Mouse (Mus musculus) spleen, adult 2 months (tissue): ENCODE data around the gene Lman2. TPM values are rescaled to one million over a fixed set of nuclear protein-coding genes. Genes with fewer than 3 reads are reported as not detected.

Experiments used
- DNase-seq, 2 experiments: peaks; one replicate each; pipeline versions ENCODE4 v3.0.0 to v3.0.0-alpha.2; 2012 to 2021; ENCODE audit warnings: low spot score in 2 of 2, low read depth in 1 of 2
- H3K27ac ChIP-seq: fragments of 200-500 bp; 2 replicates; pipeline ENCODE4 v1.5.1; 2012; ENCODE audit warnings: low read length, inconsistent platforms; ENCODE audit not compliant: insufficient read depth
- H3K27me3 ChIP-seq: fragments of 200-500 bp; 2 replicates; pipeline ENCODE4 v1.6.1; 2012; ENCODE audit warnings: mild to moderate bottlenecking, moderate library complexity, low read length, inconsistent platforms; ENCODE audit not compliant: control insufficient read depth, insufficient read depth
- H3K36me3 ChIP-seq: fragments of 200-500 bp; 2 replicates; pipeline ENCODE4 v1.6.1; 2012; ENCODE audit warnings: mild to moderate bottlenecking, low read length, inconsistent platforms; ENCODE audit not compliant: control insufficient read depth, insufficient read depth
- H3K4me1 ChIP-seq: fragments of 200-500 bp; 2 replicates; pipeline ENCODE4 v1.6.1; 2011; ENCODE audit warnings: inconsistent platforms; ENCODE audit not compliant: control insufficient read depth, insufficient read depth, insufficient read length
- H3K4me3 ChIP-seq: fragments of 200-500 bp; 2 replicates; pipeline ENCODE4 v1.5.1; 2011; ENCODE audit warnings: mild to moderate bottlenecking, inconsistent platforms; ENCODE audit not compliant: insufficient read depth, insufficient read length; ENCODE audit errors: extremely low read depth
- CTCF ChIP-seq: fragments of 200-500 bp; IDR thresholded peaks from 2 replicates; pipeline ENCODE4 v1.5.1; 2011; ENCODE audit warnings: mild to moderate bottlenecking, inconsistent platforms; ENCODE audit not compliant: insufficient read depth, insufficient read length, insufficient replicate concordance; ENCODE audit errors: extremely low read depth
- POLR2A ChIP-seq: fragments of 200-500 bp; IDR thresholded peaks from 2 replicates; pipeline ENCODE4 v1.6.1; 2011; ENCODE audit warnings: low read depth, low read length, inconsistent platforms
- WGBS: fragments of 180-500 bp; shearing (Covaris S2); methylation state at CpG from one replicate; pipeline ENCODE4 v1.1.7; 2018; 5-methylcytosine and 5-hydroxymethylcytosine counted together
- polyA plus RNA-seq: library from polyadenylated mRNA; depleted of rRNA; stranded (reverse); fragments of >200 nt; gene quantifications from 2 replicates; pipeline ENCODE4 v1.2.3, GENCODE M21; 2012

The Lman2 gene
- polyA plus RNA-seq, 1 experiment = 63.9 TPM

DNA sequence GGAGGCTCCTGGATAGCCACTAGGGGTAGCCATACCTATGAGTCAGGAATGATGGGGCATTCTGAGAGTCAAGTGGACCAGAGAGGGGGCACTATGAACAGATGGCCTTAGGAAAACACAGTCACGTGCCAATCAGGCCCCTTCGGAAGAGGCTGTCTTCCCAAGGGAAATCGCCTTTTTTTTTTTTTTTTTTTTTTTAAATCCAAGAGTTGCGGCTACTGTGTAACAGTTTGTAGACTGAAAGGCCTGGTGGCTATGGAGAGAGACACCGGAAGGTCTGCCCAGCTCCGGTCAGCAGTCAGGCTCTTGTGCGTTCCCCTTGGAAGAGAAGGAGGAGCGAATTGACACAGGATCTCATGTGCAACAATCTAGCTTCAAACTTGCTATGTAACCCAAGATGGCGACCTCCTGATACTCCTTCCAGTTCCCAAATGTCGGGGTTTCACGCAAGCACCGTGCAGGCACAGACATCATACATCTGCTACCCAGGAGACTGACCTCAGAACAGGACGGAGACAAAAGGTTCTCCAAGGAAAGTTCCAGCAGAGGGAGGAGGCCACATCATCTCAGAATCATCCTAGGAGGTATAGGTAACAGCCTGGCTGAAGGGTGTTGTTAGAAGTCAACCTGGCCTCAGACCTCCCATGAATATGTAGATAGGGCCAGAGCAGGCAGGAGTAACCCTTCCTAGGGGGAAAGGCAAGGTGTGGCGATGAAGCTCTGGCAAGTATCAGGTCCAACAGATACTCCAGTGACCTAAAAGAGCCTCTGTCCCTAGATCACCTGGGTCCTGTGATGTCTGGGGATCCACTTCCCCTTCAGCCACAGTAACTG lies 31.8 kb downstream of the Lman2 start:
- H3K27ac ChIP-seq = no peak overlapping the region
- H3K36me3 ChIP-seq = peaks cover 3% of the 10 kb centered on the region
- peaks cover 16% of the 10 kb centered on the region; the same call in 1 of the 2 replicates for H3K4me1 ChIP-seq
- H3K27me3 ChIP-seq = no peaks in the 10 kb centered on the region
- WGBS = 74% methylated on average over 14 of the region's 14 CpGs
- no peak for TF ChIP-seq POLR2A
- no peak for TF ChIP-seq CTCF
- DNase-seq = no peak
- no peak overlapping the region for H3K4me3 ChIP-seq

DNA sequence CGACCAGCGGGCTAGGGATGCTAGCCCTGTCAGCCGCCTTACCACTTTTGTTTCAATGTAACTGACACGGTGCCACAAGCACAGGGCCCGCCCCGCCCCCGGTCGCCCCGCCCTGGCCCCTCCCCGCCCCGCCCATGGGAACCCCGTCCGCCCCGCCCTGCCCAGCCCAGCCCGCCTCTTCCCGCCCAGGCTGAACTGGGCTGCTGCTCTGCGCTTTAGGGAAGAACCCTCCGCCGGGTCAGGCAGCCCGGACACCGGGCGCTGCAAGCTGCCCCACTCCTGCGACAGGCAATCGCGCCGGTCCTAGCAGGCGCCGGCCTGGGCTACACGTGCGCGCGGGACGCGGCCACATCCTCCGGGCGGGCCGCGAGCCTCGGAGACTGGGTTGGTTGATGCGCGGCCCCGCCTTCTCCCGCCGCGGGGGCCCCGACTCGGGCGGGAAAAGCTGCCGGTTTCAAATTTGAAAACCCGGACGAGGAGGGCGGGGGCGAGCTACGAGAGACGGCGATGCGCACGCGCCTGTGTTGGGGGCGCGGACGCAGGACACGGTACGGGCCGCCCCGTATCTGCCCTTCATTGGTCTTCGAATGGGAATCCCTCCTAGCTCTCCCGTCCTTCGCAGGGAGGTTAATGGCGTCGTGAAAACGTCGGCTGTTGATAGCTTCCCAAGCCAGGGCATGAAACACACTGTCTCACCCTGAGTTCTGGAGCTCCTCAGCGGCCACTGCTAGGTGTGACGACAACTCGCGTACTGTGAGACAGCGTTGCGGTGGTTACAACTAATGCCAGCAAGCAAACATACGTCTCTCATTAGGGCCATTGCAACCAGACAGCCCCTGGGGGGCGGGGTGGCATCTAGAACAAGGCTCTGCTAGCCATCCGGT lies 32.7 kb downstream of the Lman2 start, which contains the start of gene Mxd3:
Gene Mxd3, minus strand, starts transcription at position 141 of the 884 bp plus-strand sequence.
- Histone ChIP-seq H3K27ac (peak within 1 kb of the TSS; percentile 35), H3K4me1 (peaks cover 16% of the 10 kb centered on the region; the same call in 1 of the 2 replicates)

DNA sequence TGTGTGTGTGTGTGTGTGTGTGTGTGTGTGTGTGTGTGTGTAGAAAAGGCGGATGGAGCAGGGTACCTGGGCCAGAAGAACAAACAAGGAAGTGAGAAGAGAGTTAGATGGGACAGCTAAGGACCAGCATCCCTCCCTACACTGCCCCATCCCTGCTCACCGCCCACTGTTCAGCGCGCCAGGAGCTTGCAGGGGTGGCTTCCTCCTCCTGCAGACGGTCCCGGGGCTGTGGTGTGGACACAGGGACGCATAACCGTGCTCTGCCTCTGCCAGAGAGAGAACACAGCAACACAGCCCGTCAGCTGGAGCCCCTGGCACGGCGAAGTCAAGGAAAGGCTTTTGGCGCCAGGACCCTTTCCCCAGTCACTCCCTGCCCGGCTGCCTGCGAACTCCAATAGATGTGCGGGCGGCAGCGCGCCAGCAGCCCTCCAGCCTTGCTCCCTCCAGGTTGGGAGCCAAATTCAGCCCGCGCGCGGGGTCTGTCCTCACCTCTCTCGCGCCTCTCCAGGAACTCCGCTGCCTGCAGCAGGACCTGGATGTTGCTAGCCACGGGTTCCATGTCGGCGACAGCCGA lies 33.4 kb downstream of the Lman2 start:
- TF ChIP-seq CTCF (no peak), POLR2A (no peak)
- 2% methylated on average over 28 of the region's 29 CpGs for WGBS
- peak overlapping the region; percentile 35 for H3K27ac ChIP-seq
- H3K4me3 ChIP-seq = peak overlapping the region; percentile 60
- H3K4me1 ChIP-seq = peaks cover 16% of the 10 kb centered on the region; the same call in 1 of the 2 replicates
- DNase-seq = no peak
- peaks cover 14% of the 10 kb centered on the region for H3K36me3 ChIP-seq
- H3K27me3 ChIP-seq = no peaks in the 10 kb centered on the region

More for the DNA sequence above, 32.7 kb downstream of the Lman2 start, which contains the start of gene Mxd3:
- no peak for TF ChIP-seq CTCF
- no peak for TF ChIP-seq POLR2A
- H3K36me3 ChIP-seq = peaks cover 10% of the 10 kb centered on the region
- peak; percentile 61 to 71 for DNase-seq
- WGBS = under 1% methylated on average over 79 of the region's 82 CpGs
- H3K27me3 ChIP-seq = no peaks in the 10 kb centered on the region
- peak within 1 kb of the TSS; percentile 67 for H3K4me3 ChIP-seq

DNA sequence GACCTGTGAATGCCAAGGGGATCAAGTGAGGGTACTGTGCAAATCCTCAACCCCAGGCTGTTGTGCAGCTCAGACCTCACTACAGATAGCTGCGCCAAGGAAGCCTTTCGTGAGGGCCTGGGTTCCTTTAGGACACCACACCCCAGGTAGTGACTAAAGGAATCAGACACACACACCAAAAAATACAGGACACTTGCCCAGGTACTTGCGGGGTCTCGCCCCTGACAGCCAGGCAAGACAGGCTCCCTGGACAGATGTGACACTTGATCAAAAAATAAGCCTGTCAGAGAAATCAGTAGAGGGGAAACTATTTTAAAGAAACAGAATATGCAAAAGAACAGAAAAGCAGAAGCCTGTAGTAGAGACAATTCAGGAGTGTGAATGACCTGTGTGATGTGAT lies 33.9 kb downstream of the Lman2 start:
- H3K27ac ChIP-seq = no peak overlapping the region
- DNase-seq = no peak
- peak overlapping the region; percentile 60; the same call in 1 of the 2 replicates for H3K4me3 ChIP-seq
- peaks cover 16% of the 10 kb centered on the region; the same call in 1 of the 2 replicates for H3K4me1 ChIP-seq
- WGBS = 78% methylated on average over 4 of the region's 4 CpGs
- H3K36me3 ChIP-seq = peaks cover 18% of the 10 kb centered on the region
- H3K27me3 ChIP-seq = no peaks in the 10 kb centered on the region
- no peak for TF ChIP-seq POLR2A
- TF ChIP-seq CTCF = no peak

DNA sequence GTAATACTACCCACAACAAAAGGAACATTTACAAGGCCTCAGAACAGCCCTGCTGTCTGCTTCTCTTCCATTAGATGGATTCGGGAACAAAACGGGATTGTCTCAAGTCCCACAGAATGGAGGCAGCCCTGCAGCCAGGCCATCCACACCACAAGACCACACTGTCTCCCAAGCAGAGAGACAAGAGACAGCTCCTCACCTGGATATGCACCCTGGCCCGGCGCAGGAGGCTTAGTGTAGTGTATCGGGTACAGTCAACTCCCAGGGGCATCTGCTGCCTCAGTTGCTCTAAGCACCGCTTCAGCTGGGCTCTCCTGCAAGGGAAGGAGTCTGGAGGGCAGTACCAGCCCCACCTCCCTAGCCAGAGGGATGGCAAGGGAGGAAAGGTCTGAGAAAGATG lies 34.4 kb downstream of the Lman2 start:
- Histone ChIP-seq H3K27me3 (no peaks in the 10 kb centered on the region), H3K4me3 (peak overlapping the region; percentile 4; the same call in 1 of the 2 replicates), H3K36me3 (peaks cover 21% of the 10 kb centered on the region), H3K4me1 (peaks cover 16% of the 10 kb centered on the region; the same call in 1 of the 2 replicates), H3K27ac (no peak overlapping the region)
- 84% methylated on average over 6 of the region's 6 CpGs for WGBS
- TF ChIP-seq CTCF (no peak), POLR2A (no peak)
- no peak for DNase-seq

DNA sequence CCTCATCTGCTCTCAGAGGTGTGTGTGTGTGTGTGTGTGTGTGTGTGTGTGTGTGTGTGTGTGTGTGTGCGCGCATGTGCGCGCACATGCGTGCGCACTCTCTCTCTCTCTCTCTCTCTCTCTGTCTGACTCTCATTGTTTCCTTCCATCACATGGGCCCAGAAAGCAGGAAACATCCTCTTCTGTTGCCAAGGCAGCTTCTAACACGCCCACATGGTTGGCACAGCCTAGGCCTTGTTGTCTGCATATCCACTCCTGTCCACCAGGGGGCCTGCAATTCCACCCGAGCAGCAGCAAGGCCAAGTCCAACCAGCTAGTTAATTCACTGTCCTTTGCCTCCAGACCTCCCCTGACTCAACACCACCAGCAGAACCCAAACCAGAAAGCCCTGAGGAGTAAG lies 35.0 kb downstream of the Lman2 start:
- Histone ChIP-seq H3K27ac (no peak overlapping the region), H3K36me3 (peaks cover 21% of the 10 kb centered on the region), H3K4me3 (no peak overlapping the region), H3K4me1 (peaks cover 19% of the 10 kb centered on the region; the same call in 1 of the 2 replicates), H3K27me3 (no peaks in the 10 kb centered on the region)
- DNase-seq = peak; percentile 85 to 87
- 14% methylated on average over 8 of the region's 8 CpGs for WGBS
- TF ChIP-seq POLR2A (no peak), CTCF (peak; percentile 87)
